Mouse (Mus musculus) neural tube, embryonic 12.5 days (tissue): ENCODE data around the gene Gas2. TPM values are rescaled to one million over a fixed set of nuclear protein-coding genes. Genes with fewer than 3 reads are reported as not detected.

ENCODE experiments used
- ATAC-seq: fragments of 200-750 bp; cut with Nextera tagmentation; 2 replicates; pipeline ENCODE4 v1.8.0; 2017; ENCODE audit warnings: low read depth, mild to moderate bottlenecking, moderate TSS enrichment, moderate library complexity; ENCODE audit not compliant: low FRiP score
- H3K27ac ChIP-seq: fragments of 300-500 bp; sonication (generic); 2 replicates; pipeline ENCODE4 v1.5.1; 2016
- H3K27me3 ChIP-seq: fragments of 300-500 bp; sonication (generic); replicated peaks from 2 replicates; pipeline ENCODE4 v1.6.1; 2016; ENCODE audit warnings: mild to moderate bottlenecking
- H3K36me3 ChIP-seq: fragments of 300-500 bp; sonication (generic); 2 replicates; pipeline ENCODE4 v1.6.1; 2016; ENCODE audit warnings: mild to moderate bottlenecking
- H3K4me1 ChIP-seq: fragments of 300-500 bp; sonication (generic); 2 replicates; pipeline ENCODE4 v1.6.1; 2016
- H3K4me2 ChIP-seq: fragments of 300-500 bp; sonication (generic); replicated peaks from 2 replicates; pipeline ENCODE4 v1.6.1; 2016; ENCODE audit warnings: mild to moderate bottlenecking
- H3K4me3 ChIP-seq: fragments of 300-500 bp; sonication (generic); 2 replicates; pipeline ENCODE4 v1.5.1; 2016
- H3K9ac ChIP-seq: fragments of 300-500 bp; sonication (generic); 2 replicates; pipeline ENCODE4 v1.6.1; 2016; ENCODE audit warnings: mild to moderate bottlenecking
- H3K9me3 ChIP-seq: fragments of 300-500 bp; sonication (generic); 2 replicates; pipeline ENCODE4 v1.6.1; 2016; ENCODE audit warnings: mild to moderate bottlenecking
- WGBS: fragments of 180-500 bp; shearing (Covaris S2); methylation state at CpG from one replicate; pipeline ENCODE4 v1.1.7; 2016; 5-methylcytosine and 5-hydroxymethylcytosine counted together
- polyA plus RNA-seq: library from polyadenylated mRNA; unstranded; fragments of >200 nt; fragmentation: Nextera tagmentation; extraction: Ambion mirVana; gene quantifications from 2 replicates; pipeline ENCODE4 v1.2.1, GENCODE M21; 2016

The Gas2 gene
- polyA plus RNA-seq, 1 experiment from 2014 or later: 42.3 TPM

DNA sequence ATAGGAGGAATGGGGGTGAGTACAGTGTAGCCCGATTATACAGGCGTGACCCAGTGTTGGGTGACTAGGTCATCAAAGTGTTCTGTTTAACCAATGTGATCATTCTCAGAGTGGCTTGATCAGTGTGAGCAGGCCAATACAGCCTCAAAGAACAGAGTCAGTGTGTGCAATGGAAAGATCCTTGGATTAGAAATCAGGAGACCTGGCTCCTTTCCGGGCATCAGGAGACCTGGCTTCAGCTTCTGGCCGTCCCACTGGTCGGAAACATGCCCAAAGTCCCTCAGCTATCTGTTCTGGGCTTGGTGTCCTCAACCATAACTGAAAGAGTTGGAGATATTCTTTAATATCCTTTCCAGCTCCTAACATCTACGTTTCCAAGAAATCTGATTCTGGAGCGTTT, 27.8 kb downstream of the Gas2 start:
- no peaks in the 10 kb centered on the region for H3K4me1 ChIP-seq
- 91% methylated on average over 7 of the region's 7 CpGs for WGBS
- H3K36me3 ChIP-seq: no peaks in the 10 kb centered on the region
- no peak overlapping the region for H3K4me3 ChIP-seq
- H3K27ac ChIP-seq: no peak overlapping the region
- H3K4me2 ChIP-seq: no peak overlapping the region
- no peak overlapping the region for H3K9ac ChIP-seq
- ATAC-seq: no peak
- H3K9me3 ChIP-seq: no peaks in the 10 kb centered on the region
- H3K27me3 ChIP-seq: no peaks in the 10 kb centered on the region

DNA sequence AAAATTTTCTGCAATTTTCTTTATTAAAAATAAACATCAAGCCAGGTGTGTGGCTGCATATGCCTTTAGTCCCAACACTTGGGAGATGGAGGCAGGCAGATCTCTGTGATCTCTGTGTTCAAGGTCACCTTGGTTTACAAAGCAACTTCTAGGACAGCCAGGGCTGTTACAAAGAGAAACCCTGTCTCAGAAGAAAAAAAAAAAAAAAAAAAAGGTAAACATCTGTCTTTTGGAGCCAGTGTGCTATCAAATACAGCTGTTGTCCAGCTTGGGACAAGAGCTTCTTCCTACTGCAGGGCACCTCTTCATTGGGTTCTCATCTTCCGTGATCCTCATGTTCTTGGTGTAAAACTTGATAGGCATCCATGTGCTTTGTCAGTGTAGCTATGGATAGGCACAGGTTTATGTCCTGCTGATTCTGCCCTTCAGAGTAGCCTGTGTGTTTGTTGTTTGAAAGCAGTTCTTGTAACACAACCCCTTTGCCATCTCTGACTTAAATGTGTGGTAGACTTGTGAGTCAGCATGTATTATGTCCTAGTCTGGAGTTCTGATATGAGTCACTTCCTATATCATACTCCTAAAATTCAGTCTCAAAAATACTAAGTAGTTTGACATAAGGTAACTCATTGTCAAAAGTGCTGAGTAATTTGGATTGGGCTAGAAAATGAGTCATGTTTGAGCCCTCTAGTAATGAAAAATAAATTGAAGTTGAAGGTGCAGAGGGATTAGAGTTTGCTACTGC, 30.6 kb downstream of the Gas2 start:
- no peaks in the 10 kb centered on the region for H3K27me3 ChIP-seq
- H3K36me3 ChIP-seq: no peaks in the 10 kb centered on the region
- H3K9ac ChIP-seq: no peak overlapping the region
- H3K4me3 ChIP-seq: no peak overlapping the region
- 100% methylated on average over 1 of the region's 1 CpGs for WGBS
- H3K27ac ChIP-seq: no peak overlapping the region
- no peaks in the 10 kb centered on the region for H3K4me1 ChIP-seq
- no peaks in the 10 kb centered on the region for H3K9me3 ChIP-seq
- no peak for ATAC-seq
- no peak overlapping the region for H3K4me2 ChIP-seq

DNA sequence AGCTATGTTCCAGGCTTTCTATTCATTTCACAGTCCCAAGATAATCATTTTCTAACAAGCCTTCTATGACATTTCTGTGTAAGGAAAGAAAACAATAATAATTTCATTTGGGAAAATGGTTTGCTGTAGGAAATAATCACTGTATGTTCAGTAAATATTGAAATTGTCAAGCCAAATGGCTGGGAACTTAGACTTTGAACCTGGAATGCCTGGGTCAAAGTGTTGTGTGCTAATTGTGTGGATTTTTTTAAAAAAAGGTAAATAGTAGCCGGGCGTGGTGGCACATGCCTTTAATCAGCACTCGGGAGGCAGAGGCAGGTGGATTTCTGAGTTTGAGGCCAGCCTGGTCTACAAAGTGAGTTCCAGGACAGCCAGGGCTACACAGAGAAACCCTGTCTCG, 31.2 kb downstream of the Gas2 start:
- no peak for ATAC-seq
- WGBS: 88% methylated on average over 4 of the region's 4 CpGs
- H3K4me2 ChIP-seq: no peak overlapping the region
- no peak overlapping the region for H3K4me3 ChIP-seq
- no peak overlapping the region for H3K9ac ChIP-seq
- no peak overlapping the region for H3K27ac ChIP-seq
- H3K9me3 ChIP-seq: no peaks in the 10 kb centered on the region
- no peaks in the 10 kb centered on the region for H3K27me3 ChIP-seq
- no peaks in the 10 kb centered on the region for H3K4me1 ChIP-seq
- no peaks in the 10 kb centered on the region for H3K36me3 ChIP-seq

DNA sequence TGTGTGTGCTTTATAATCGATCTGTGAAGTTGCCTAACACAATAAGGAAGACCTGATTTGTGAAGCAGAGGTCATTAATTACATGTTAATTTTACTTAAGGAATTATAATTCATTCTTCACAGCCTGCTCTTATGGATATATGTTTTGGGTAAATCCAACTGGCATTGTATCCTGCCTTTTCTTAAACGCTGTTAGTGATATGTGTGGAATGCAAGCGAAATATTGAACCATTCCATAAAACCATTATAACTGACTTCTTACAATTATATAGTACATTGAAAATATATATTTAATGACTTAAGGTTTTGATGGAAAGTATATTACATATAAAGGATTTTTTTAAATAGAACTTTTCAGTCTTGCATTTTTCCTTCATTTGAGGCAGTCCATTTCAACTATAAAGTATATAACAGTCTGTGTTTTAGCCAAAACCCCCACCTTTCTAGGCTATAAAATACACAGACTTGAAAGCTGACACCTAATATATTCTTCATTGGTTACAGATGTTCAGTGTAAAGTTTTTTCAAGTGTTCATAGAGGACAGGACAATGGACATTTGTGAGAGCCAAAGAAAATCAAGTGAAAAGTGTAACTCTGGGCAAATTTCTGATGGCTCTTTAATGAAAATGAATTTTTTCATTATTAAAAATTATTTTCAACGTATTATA, 32.5 kb downstream of the Gas2 start:
- H3K9ac ChIP-seq: no peak overlapping the region
- no peak overlapping the region for H3K27ac ChIP-seq
- H3K9me3 ChIP-seq: no peaks in the 10 kb centered on the region
- H3K4me2 ChIP-seq: no peak overlapping the region
- no peaks in the 10 kb centered on the region for H3K4me1 ChIP-seq
- no peak overlapping the region for H3K4me3 ChIP-seq
- no peaks in the 10 kb centered on the region for H3K27me3 ChIP-seq
- no peak for ATAC-seq
- WGBS: 79% methylated on average over 4 of the region's 4 CpGs
- H3K36me3 ChIP-seq: no peaks in the 10 kb centered on the region

DNA sequence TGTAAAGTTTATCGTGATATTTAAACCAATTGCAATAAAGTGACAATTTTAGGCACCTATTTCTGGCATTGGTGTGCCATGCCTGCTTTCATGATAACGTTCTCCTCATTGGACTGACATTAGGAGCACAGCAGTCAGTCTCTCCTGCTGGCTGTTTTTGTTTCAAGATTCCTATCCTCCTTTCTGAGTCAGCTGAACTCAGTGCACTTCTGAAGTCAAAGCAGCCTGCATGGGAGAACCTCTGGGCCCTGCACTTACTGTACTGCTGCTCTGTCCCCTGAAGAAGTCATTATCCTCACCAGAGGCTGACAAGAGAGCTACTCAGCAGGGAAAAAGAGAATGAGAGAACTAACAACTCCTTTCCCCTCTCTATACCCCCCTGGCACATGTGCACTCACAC, 33.1 kb downstream of the Gas2 start:
- H3K27ac ChIP-seq: no peak overlapping the region
- no peaks in the 10 kb centered on the region for H3K4me1 ChIP-seq
- H3K36me3 ChIP-seq: no peaks in the 10 kb centered on the region
- H3K9ac ChIP-seq: no peak overlapping the region
- 54% methylated on average over 2 of the region's 2 CpGs for WGBS
- H3K4me2 ChIP-seq: no peak overlapping the region
- H3K27me3 ChIP-seq: no peaks in the 10 kb centered on the region
- no peak for ATAC-seq
- H3K9me3 ChIP-seq: no peaks in the 10 kb centered on the region
- no peak overlapping the region for H3K4me3 ChIP-seq

DNA sequence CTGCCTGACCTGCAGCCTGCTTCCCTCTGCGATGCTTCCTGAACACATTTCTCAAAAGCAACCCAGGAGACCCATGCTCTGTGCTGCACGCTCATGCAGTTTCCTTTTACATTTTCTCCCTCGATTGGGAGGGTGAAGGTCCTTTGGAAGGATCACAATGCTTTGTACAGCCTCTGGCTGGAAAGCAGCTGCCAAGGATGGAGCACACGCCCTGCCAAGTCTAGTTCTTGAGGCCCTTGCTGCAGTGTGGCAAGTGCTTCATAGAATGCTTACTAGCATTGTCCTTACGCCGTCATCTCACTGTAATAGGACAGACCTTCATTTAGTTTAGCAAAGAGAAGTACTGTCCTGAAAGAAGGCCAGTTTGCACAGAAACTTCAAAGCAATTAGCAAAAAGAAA, 37.3 kb downstream of the Gas2 start:
- Histone ChIP-seq H3K36me3 (no peaks in the 10 kb centered on the region), H3K4me2 (no peak overlapping the region), H3K27me3 (no peaks in the 10 kb centered on the region), H3K9ac (no peak overlapping the region), H3K4me3 (no peak overlapping the region), H3K9me3 (no peaks in the 10 kb centered on the region), H3K4me1 (no peaks in the 10 kb centered on the region), H3K27ac (no peak overlapping the region)
- no peak for ATAC-seq
- WGBS: 71% methylated on average over 6 of the region's 6 CpGs

DNA sequence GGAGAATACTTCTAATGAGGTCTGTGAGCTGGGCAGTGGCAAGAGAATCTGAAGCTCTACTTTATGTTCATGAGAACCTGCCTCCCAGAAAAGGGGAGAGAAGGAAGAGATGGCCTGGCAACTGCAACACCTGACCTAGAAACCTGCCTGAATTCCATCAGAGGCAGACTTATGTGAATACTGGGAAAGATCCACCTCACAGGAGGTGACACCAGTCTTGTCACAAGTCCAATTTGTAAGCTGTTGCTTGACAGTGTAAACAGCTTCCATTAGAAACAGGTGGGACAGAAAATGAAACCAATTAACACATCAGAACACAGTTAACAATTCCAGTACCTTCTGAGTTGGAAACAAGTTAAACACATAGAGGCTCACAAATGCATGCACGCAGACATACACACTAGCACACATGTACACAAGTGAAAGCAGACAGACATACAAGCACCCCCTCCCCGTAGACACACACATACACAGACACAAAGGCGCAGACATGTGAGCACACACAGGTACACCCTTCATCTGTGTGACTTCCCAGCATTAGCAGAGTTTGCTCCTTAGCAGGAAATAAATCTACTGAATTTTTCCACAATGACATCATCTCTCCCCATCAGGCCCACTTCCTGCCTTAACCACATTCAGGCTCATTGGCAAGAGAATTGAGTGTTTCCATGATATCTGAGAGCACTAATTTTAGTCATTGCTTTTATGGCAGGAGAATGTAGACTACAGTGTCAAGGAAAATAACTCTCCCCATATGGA, 51.7 kb downstream of the Gas2 start:
- no peaks in the 10 kb centered on the region for H3K27me3 ChIP-seq
- no peaks in the 10 kb centered on the region for H3K9me3 ChIP-seq
- no peak overlapping the region for H3K9ac ChIP-seq
- ATAC-seq: 0 out of 2 replicates have a peak, but pooled peaks have one; percentile 37
- H3K4me2 ChIP-seq: no peak overlapping the region
- H3K4me1 ChIP-seq: no peaks in the 10 kb centered on the region
- no peak overlapping the region for H3K27ac ChIP-seq
- 92% methylated on average over 3 of the region's 3 CpGs for WGBS
- no peak overlapping the region for H3K4me3 ChIP-seq
- H3K36me3 ChIP-seq: no peaks in the 10 kb centered on the region

DNA sequence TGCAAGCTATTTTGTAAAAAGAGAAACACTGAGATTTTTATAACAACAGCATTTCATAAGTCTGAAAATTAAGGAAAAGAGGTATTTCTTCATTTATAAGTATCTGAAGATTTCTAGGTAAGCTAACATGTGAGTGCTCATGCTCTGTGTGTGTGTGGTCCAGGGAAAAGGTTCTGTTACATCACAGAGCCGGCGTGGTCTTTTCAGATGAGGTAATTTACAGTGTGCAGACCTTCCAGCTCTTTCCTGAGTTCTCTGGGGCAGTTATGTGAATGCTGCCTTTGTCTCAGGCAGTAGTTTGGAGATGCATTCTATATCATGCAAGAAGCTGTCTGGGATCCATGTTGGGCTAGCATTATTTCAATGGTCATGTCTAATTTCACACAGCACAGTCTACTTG, 52.3 kb downstream of the Gas2 start:
- Histone ChIP-seq H3K36me3 (no peaks in the 10 kb centered on the region), H3K27ac (no peak overlapping the region), H3K9ac (no peak overlapping the region), H3K4me3 (no peak overlapping the region), H3K27me3 (no peaks in the 10 kb centered on the region), H3K9me3 (no peaks in the 10 kb centered on the region), H3K4me1 (no peaks in the 10 kb centered on the region), H3K4me2 (no peak overlapping the region)
- 48% methylated on average over 2 of the region's 2 CpGs for WGBS
- no peak for ATAC-seq

DNA sequence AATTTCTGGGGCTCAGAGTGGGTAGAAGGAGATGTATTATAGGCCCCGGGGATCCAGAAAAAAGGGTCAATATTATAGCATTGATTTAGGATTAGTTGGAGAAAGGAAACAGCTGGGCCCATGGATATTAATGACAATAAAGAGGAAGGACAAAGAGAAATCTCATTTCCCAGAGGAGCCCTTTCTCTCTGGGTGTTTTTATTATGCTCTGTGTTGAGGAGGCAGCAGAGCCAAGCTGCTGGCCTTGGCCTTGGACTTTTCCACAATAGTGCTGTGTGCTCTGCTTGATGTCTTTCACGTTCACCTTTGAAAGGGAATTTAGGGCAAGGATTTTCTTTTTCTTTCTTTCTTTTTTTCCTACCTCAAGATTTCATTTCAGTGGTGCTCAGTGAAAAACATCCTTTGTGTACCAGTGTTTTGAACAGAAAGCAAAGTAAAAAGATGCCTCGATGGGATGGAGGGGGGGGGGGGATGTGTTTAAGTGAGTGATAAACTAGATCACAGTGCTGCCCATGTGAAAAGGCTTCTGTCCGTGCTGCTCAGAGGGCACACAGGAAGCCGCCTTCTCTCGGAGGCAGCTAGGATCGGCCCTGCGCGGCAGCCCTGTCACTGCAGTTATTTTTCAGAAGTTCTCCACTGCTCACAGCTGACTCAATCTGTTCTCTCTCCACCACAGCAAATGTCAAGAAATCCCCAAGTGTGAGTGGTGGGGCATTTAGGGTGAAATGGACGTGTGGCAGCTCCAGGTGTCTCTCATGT, 67.1 kb downstream of the Gas2 start:
- H3K4me1 ChIP-seq: peaks cover 8% of the 10 kb centered on the region
- H3K4me3 ChIP-seq: no peak overlapping the region
- ATAC-seq: peak; percentile 86
- peak overlapping the region; percentile 45 for H3K4me2 ChIP-seq
- 19% methylated on average over 10 of the region's 10 CpGs for WGBS
- no peaks in the 10 kb centered on the region for H3K36me3 ChIP-seq
- H3K9ac ChIP-seq: peak overlapping the region; percentile 47; the same call in 1 of the 2 replicates
- H3K27ac ChIP-seq: peak overlapping the region; percentile 83
- no peaks in the 10 kb centered on the region for H3K27me3 ChIP-seq
- no peaks in the 10 kb centered on the region for H3K9me3 ChIP-seq

DNA sequence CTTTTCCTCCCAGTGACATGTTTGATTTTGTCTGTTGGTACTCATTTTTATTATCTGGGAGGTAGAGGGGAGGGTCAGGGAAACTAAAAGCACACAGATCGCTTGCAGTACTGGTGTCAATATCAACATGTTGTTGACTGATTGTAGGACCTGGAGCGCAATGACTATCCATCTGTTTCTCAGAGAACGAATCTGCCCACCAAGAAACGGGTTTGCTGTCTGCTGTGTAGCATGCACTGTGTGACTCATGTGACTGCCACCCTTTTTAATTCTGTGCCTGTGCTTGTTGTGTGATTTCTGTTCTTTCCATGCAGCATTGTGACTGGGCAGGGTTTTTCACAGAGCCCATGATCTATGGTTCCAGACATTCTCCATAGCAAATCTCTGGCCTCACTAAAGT, 69.4 kb downstream of the Gas2 start:
- Histone ChIP-seq H3K9ac (no peak overlapping the region), H3K27me3 (no peaks in the 10 kb centered on the region), H3K36me3 (no peaks in the 10 kb centered on the region), H3K4me1 (peaks cover 8% of the 10 kb centered on the region), H3K27ac (no peak overlapping the region), H3K4me2 (no peak overlapping the region), H3K9me3 (no peaks in the 10 kb centered on the region), H3K4me3 (no peak overlapping the region)
- WGBS: 73% methylated on average over 4 of the region's 4 CpGs
- ATAC-seq: no peak

DNA sequence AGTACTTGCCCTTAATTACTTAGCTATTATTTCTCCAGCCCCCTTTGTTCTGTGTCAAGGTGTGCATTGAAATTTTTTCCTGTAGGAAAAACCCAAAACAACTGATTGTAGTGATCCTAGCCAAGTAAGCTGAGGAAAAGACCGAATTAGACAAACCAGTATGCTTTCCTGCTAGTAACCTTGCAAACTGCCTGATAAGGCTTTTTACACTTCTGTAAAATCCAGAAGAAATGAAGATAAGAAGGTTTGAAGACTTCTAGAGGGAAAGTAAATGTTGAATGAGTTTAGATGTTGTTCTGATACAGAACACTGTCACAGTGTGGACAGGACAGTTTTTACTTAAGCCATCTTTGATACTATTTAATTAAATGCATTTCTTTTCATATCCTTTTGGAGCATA, 75.5 kb downstream of the Gas2 start:
- no peak for ATAC-seq
- H3K9ac ChIP-seq: no peak overlapping the region
- H3K27ac ChIP-seq: no peak overlapping the region
- no peak overlapping the region for H3K4me2 ChIP-seq
- WGBS: 91% methylated on average over 1 of the region's 1 CpGs
- H3K4me3 ChIP-seq: no peak overlapping the region
- no peaks in the 10 kb centered on the region for H3K9me3 ChIP-seq
- no peaks in the 10 kb centered on the region for H3K4me1 ChIP-seq
- no peaks in the 10 kb centered on the region for H3K27me3 ChIP-seq
- no peaks in the 10 kb centered on the region for H3K36me3 ChIP-seq

DNA sequence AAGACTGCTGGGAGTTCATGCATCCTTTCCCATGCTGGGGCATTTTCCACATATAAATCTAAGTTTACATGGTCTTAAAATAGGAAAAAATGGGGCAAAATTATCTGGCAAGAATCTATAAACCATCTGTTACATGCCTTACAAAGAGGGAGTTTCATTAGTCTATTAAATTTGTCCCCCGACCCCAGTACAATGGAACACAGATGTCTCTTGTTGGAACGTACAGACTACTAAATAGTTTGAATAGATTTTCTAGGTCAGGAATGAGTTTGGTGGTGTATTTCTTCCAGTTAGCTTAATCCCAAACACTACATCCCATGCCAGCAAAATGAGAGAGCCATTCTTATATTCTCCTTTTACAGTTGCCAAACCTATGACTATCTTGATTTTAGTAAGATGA, 78.6 kb downstream of the Gas2 start:
- ATAC-seq: no peak
- WGBS: 72% methylated on average over 2 of the region's 2 CpGs
- no peak overlapping the region for H3K4me3 ChIP-seq

More for the DNA sequence above, 78.6 kb downstream of the Gas2 start:
- no peaks in the 10 kb centered on the region for H3K27me3 ChIP-seq
- H3K9ac ChIP-seq: no peak overlapping the region
- no peaks in the 10 kb centered on the region for H3K4me1 ChIP-seq
- no peaks in the 10 kb centered on the region for H3K36me3 ChIP-seq
- no peak overlapping the region for H3K27ac ChIP-seq
- no peaks in the 10 kb centered on the region for H3K9me3 ChIP-seq
- no peak overlapping the region for H3K4me2 ChIP-seq
